Mouse (Mus musculus): ENCODE results near the gene E330017A01Rik.

The E330017A01Rik gene

GRCm38 (mm10) chr16:58663021-58663420 lies 24.5 kb upstream of the E330017A01Rik start:
- peak; percentile 25 for DNase-seq (ENCODE audit: low read depth, low spot score)

DNA sequence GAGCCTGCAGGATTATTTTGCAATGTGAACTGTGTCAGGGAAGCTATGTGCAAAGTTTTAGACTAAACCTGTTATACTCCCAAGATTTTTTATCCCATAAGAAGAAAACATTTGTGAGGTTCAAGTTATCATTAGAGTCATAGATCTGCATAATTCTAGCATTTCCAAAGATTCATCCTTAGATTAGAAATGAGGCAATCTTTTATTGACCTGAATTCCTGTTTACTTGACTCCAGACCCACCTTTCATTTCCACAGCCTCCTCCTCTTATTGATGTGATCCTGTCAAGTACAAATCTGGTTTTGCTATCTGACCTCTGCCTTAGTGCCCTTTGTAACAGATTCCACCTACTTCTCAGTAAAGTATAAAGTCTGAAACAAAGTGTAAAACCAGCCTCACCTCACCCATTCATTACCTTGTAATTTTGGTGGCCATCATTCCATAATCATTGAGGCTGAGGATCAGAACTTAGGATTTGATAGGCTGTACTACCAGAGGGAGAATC lies 23.8 kb upstream of the E330017A01Rik start:
- no peak for DNase-seq (ENCODE audit: low read depth, low spot score)

GRCm38 (mm10) chr16:58661826-58662225 lies 23.3 kb upstream of the E330017A01Rik start:
- no peak for DNase-seq (ENCODE audit: low read depth, low spot score)

DNA sequence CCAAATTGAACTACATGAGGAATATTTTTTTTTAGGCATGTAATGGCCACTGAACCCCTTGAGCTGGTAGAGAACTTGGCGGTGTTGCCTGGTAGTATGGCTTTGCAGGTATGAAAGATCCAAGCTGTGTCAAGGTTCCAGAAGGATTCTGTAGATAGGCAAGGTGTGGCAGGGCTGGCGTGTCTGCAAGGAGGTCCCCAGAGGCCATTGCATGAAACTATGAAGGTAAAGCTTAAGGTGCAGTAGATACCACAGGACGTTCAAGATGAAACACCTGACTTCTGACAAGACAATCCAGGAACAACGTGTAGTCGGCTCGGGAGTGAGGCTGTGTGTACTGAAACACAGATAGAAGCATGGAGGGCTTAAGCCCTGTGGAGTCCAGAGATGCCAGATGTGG lies 20.1 kb upstream of the E330017A01Rik start:
- no peak for DNase-seq (ENCODE audit: low read depth, low spot score)

- DNase-seq (ENCODE audit: low read depth, low spot score): no peak
Observed at GRCm38 (mm10) chr16:58656526-58656925, 18.0 kb upstream of the E330017A01Rik start.

- DNase-seq (ENCODE audit: low read depth, low spot score): no peak
Observed at GRCm38 (mm10) chr16:58655751-58656150, 17.2 kb upstream of the E330017A01Rik start.

GRCm38 (mm10) chr16:58649979-58650378 lies 11.4 kb upstream of the E330017A01Rik start:
- peak; percentile 42 for DNase-seq (ENCODE audit: low read depth, low spot score)

DNA sequence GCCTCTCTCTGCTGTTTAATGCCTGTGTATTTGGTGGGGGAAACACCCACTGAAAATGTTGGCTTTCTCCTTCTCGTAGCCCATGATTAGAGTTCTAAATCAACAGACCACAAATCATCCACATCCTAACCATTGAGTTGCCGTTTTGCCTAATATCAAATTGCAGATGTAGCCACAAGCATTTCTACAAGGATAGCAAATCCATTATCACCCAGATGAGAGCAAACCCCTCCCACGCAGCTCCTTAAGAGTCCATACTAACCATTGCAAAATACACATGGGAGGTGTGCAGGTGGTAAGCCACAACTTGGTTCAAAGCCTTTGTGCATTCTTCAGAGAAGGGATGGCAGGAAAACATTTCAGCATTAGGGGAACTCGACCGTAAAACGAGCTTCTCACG lies 523 bp downstream of the E330017A01Rik start:
- no peak for DNase-seq (ENCODE audit: low read depth, low spot score)

DNA sequence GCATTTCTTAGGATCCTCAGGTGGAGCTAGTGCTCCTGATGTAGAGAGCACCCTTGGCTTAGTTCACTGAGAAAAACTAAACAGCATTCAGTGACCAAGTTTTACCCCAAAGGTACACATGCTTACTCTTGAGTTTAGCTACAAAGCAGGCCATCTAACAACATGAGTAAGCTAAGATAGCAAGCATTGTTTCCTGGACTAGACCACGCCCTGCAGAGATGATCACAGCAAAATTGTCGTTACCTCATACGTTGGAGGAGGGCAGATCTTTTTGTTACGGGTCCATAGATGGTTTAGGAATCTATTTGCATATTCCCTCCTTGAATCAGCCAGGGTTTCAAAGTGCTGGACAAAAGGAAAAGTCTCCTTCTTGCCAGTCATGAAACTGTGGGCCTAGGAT lies 1.1 kb downstream of the E330017A01Rik start:
- DNase-seq (ENCODE audit: low read depth, low spot score): no peak

DNA sequence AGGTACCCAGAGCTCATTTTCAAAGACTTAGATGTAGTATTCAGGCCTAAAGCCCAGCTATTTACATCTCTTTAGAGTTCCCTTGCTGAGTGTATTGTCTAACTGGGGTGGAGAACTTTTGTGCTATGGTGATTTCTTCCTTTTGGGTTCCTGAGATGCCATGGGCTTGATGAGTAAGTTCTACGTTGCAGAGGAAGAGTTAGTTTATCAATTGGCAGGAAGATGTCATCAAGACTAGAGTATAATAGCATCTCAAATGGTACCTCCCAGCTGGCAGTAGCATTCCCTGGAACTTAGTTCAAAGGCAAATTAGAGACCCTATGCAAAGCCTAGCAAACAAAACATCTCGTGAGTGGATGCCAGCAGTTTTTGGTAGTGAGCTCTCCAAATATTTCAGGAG lies 2.7 kb downstream of the E330017A01Rik start:
- DNase-seq (ENCODE audit: low read depth, low spot score): no peak

- no peak for DNase-seq (ENCODE audit: low read depth, low spot score)
Observed at GRCm38 (mm10) chr16:58629736-58630135, 8.8 kb downstream of the E330017A01Rik start.

- DNase-seq (ENCODE audit: low read depth, low spot score): no peak
Observed at GRCm38 (mm10) chr16:58628968-58629367, 9.6 kb downstream of the E330017A01Rik start.

GRCm38 (mm10) chr16:58628336-58628680 lies 10.2 kb downstream of the E330017A01Rik start:
- no peak for DNase-seq (ENCODE audit: low read depth, low spot score)

DNA sequence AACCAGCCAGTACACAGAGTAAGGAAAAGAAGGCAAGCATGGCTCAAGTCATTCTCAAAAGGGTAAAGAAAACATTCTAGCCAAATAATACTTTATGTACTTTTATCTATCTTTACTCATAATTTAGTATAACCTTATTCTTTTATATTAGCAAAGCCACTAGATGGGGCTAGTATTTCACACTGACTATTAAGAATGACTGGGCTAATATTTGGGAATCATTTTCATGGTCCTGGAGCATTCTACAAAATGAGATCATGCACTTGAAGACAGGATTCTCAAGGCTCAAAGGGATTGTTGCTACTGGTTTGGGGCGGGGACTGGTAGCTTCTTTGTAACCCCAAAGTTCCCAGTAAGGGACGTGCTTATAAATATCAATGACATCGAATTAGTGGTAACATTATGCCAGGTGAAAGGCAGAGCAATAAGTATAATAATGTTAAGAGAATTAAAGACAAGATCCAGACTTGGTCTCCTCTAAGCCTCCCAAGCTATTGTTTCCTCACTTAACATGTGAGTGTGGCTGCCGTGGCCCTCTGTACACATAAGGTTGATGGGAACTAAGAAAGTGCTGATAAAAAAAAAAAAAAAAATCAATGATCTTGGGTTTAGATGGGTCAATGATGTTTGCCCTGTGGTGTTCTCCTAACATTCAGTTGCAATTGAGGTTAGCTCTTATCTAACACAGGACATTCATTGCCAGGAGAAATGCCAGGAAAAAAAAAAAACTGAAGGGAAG lies 10.8 kb downstream of the E330017A01Rik start:
- DNase-seq (ENCODE audit: low read depth, low spot score): no peak

GRCm38 (mm10) chr16:58623944-58624343 lies 14.6 kb downstream of the E330017A01Rik start:
- DNase-seq (ENCODE audit: low read depth, low spot score): peak; percentile 61

- DNase-seq (ENCODE audit: low read depth, low spot score): no peak
Observed at GRCm38 (mm10) chr16:58623114-58623513, 15.4 kb downstream of the E330017A01Rik start.

- DNase-seq (ENCODE audit: low read depth, low spot score): no peak
Observed at GRCm38 (mm10) chr16:58622377-58622776, 16.2 kb downstream of the E330017A01Rik start.

- DNase-seq (ENCODE audit: low read depth, low spot score): peak; percentile 18
Observed at GRCm38 (mm10) chr16:58617346-58617745, 21.2 kb downstream of the E330017A01Rik start.

- DNase-seq (ENCODE audit: low read depth, low spot score): no peak
Observed at GRCm38 (mm10) chr16:58616878-58617277, 21.7 kb downstream of the E330017A01Rik start, which contains the start of gene Gm813. TSS of gene Gm813 (minus strand) at chr16:58616978.

DNA sequence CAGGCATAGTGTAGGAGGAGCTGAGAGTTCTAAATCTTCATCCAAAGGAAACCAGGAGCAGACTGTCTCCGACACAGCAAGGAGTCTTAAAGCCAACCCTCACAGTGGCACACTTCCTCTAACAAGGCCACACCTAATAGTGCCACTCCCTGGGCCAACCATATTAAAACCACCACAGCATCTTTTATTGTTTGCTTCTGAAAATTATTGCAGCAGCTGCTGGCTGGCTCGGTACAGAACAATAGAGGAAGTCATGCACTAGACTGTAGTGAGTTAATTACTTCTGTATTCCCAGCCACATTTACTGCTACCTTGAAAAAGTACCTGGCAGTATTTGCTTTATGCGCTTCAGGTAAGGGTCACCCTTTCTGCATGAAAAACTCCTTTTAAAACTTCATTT lies 25.6 kb downstream of the E330017A01Rik start:
- no peak for DNase-seq (ENCODE audit: low read depth, low spot score)

- DNase-seq (ENCODE audit: low read depth, low spot score): peak; percentile 6
Observed at GRCm38 (mm10) chr16:58607101-58607500, 31.4 kb downstream of the E330017A01Rik start.

- DNase-seq (ENCODE audit: low read depth, low spot score): no peak
Observed at GRCm38 (mm10) chr16:58604680-58605079, 33.9 kb downstream of the E330017A01Rik start.

DNA sequence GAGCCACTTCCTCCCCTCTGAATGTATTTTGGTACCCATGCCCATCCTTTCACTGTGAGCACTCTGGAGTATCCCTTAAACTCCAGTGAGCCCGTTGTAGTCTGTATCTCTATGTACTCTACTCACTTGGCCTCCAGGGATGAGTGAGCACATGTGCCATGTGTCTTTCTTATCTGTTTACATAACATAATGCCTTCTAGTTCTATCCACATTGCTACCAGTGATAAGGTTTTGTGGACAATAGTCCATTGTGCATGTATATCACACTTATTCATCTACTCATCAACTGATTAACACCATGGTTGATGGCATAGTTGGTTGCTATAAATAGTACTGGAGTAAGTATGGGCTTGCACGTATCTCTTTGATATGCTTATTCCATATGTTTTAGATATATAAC lies 34.7 kb downstream of the E330017A01Rik start:
- DNase-seq (ENCODE audit: low read depth, low spot score): no peak

- peak; percentile 49 for DNase-seq (ENCODE audit: low read depth, low spot score)
Observed at GRCm38 (mm10) chr16:58600846-58601245, 37.7 kb downstream of the E330017A01Rik start.

Data from brain, adult 2 months (tissue).